Mouse (Mus musculus): ENCODE data around the gene Ppm1n.
A peak's percentile ranks its signal among the peaks of the same experiment; 100 is the strongest.

Ppm1n gene

GRCm38 (mm10) chr7:19243858-19244257, 36.0 kb downstream of the Ppm1n start:
- DNase-seq: peak; percentile 50

- DNase-seq: no peak
Observed at GRCm38 (mm10) chr7:19242005-19242404, 37.9 kb downstream of the Ppm1n start.

GRCm38 (mm10) chr7:19240905-19241463, 38.9 kb downstream of the Ppm1n start:
- DNase-seq: no peak

GRCm38 (mm10) chr7:19239986-19240385, 39.9 kb downstream of the Ppm1n start:
- DNase-seq: no peak

GRCm38 (mm10) chr7:19239423-19239822, 40.4 kb downstream of the Ppm1n start:
- peak; percentile 84 for DNase-seq

GRCm38 (mm10) chr7:19238344-19238743, 41.5 kb downstream of the Ppm1n start:
- no peak for DNase-seq

GRCm38 (mm10) chr7:19236411-19236810, 43.5 kb downstream of the Ppm1n start:
- peak; percentile 49 for DNase-seq

GRCm38 (mm10) chr7:19235092-19235671, 44.7 kb downstream of the Ppm1n start:
- DNase-seq: no peak

- DNase-seq: no peak
Observed at GRCm38 (mm10) chr7:19234652-19235051, 45.2 kb downstream of the Ppm1n start.

- DNase-seq: no peak
Observed at GRCm38 (mm10) chr7:19231849-19232248, 48.0 kb downstream of the Ppm1n start.

- DNase-seq: no peak
Observed at GRCm38 (mm10) chr7:19230899-19231298, 49.0 kb downstream of the Ppm1n start.

- DNase-seq: peak; percentile 54
Observed at GRCm38 (mm10) chr7:19230041-19230580, 49.8 kb downstream of the Ppm1n start.

- peak; percentile 36 for DNase-seq
Observed at GRCm38 (mm10) chr7:19229404-19229803, 50.5 kb downstream of the Ppm1n start.

GRCm38 (mm10) chr7:19228793-19229148, 51.1 kb downstream of the Ppm1n start:
- no peak for DNase-seq

GRCm38 (mm10) chr7:19227883-19228792, 51.7 kb downstream of the Ppm1n start, which contains the start of gene Opa3:
Gene Opa3, plus strand, starts transcription at chr7:19228334.
- peak; percentile 100 for DNase-seq

- peak; percentile 80 for DNase-seq
Observed at GRCm38 (mm10) chr7:19226817-19227797, 52.8 kb downstream of the Ppm1n start.

All from cerebellum, adult 9-11 months (tissue).